Mouse (Mus musculus): ENCODE measurements around the gene Mcrip2.

- TF ChIP-seq EP300 (IDR thresholded peaks at IDR 0.05; ENCODE audit: low read depth) (no peak), CTCF (IDR thresholded peaks at IDR 0.05; ENCODE audit: low read depth) (no peak)
Measured at GRCm38 (mm10) chr17:25869498-25869897, 934 bp upstream of the Mcrip2 start.
